Mouse (Mus musculus) midbrain, embryonic 16.5 days (tissue): ENCODE measurements around the gene Apln. TPM values are rescaled to one million over a fixed set of nuclear protein-coding genes. Genes with fewer than 3 reads are reported as not detected.

Experiments
- ATAC-seq: fragments of 200-750 bp; cut with Nextera tagmentation; 2 replicates; pipeline ENCODE4 v1.8.0; 2017; ENCODE audit warnings: moderate TSS enrichment
- H3K27ac ChIP-seq: fragments of 300-500 bp; sonication (generic); 2 replicates; pipeline ENCODE4 v1.5.1; 2014; ENCODE audit warnings: mild to moderate bottlenecking, low read length, mixed read lengths
- H3K27me3 ChIP-seq: fragments of 300-500 bp; sonication (generic); 2 replicates; pipeline ENCODE4 v1.6.1; 2014; ENCODE audit warnings: low read depth, low read length, mixed read lengths; ENCODE audit not compliant: control insufficient read depth, insufficient read depth
- H3K36me3 ChIP-seq: fragments of 300-500 bp; sonication (generic); 2 replicates; pipeline ENCODE4 v1.6.1; 2014; ENCODE audit warnings: mild to moderate bottlenecking, low read length, moderate library complexity, mixed read lengths; ENCODE audit not compliant: control insufficient read depth, insufficient read depth
- H3K4me1 ChIP-seq: fragments of 300-500 bp; sonication (generic); 2 replicates; pipeline ENCODE4 v1.6.1; 2014; ENCODE audit warnings: mild to moderate bottlenecking, low read length, mixed read lengths; ENCODE audit not compliant: control insufficient read depth, insufficient read depth
- H3K4me2 ChIP-seq: fragments of 300-500 bp; sonication (generic); 2 replicates; pipeline ENCODE4 v1.6.1; 2014; ENCODE audit warnings: mild to moderate bottlenecking, low read length, mixed read lengths
- H3K4me3 ChIP-seq: fragments of 300-500 bp; sonication (generic); 2 replicates; pipeline ENCODE4 v1.5.1; 2014; ENCODE audit warnings: low read depth, mild to moderate bottlenecking, low read length, moderate library complexity, mixed read lengths
- H3K9ac ChIP-seq: fragments of 300-500 bp; sonication (generic); 2 replicates; pipeline ENCODE4 v1.6.1; 2014; ENCODE audit warnings: low read depth, low read length, mixed read lengths
- H3K9me3 ChIP-seq: fragments of 300-500 bp; sonication (generic); replicated peaks from 2 replicates; pipeline ENCODE4 v1.6.1; 2014; ENCODE audit warnings: mild to moderate bottlenecking, low read length, mixed read lengths; ENCODE audit not compliant: control insufficient read depth, poor library complexity, severe bottlenecking
- WGBS: fragments of 180-500 bp; shearing (Covaris S2); extraction: QIAGEN DNeasy Blood & Tissue Kit; methylation state at CpG from one replicate; pipeline ENCODE4 v1.1.7; 2014; 5-methylcytosine and 5-hydroxymethylcytosine counted together
- polyA plus RNA-seq: library from polyadenylated mRNA; unstranded; fragments of >200 nt; fragmentation: Nextera tagmentation; extraction: Ambion mirVana; gene quantifications from 2 replicates; pipeline ENCODE4 v1.2.1, GENCODE M21; 2015

Apln gene
- polyA plus RNA-seq, 1 experiment from 2014 or later: 4.5 TPM

DNA sequence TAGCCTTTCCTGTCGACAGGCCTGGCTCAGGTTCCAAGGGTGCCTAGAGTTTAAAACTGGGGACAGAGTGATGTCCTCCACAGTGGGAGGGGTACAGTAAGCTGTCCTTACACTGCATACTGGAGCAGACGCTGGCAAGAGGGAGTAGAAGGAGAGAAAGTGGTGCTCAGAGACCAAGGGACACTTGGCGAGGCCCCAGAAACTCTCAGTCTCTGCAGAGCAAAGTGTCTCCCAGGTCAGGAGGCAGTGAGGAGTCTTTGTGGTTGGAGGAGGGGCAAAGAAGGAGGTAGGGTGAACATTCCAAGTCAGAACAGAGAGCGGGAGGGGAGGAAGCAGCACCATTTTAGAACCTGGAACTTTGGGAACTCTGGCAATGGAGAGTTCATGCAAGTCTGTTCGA is 2.8 kb downstream of the Apln start:
- H3K9ac ChIP-seq: no peak overlapping the region
- H3K27ac ChIP-seq: no peak overlapping the region
- no peak for ATAC-seq
- H3K36me3 ChIP-seq: no peaks in the 10 kb centered on the region
- peaks cover 2% of the 10 kb centered on the region for H3K27me3 ChIP-seq
- no peak overlapping the region for H3K4me2 ChIP-seq
- H3K4me1 ChIP-seq: peaks cover 3% of the 10 kb centered on the region; the same call in 1 of the 2 replicates
- no peak overlapping the region for H3K4me3 ChIP-seq
- no peaks in the 10 kb centered on the region for H3K9me3 ChIP-seq
- 79% methylated on average over 5 of the region's 5 CpGs for WGBS

DNA sequence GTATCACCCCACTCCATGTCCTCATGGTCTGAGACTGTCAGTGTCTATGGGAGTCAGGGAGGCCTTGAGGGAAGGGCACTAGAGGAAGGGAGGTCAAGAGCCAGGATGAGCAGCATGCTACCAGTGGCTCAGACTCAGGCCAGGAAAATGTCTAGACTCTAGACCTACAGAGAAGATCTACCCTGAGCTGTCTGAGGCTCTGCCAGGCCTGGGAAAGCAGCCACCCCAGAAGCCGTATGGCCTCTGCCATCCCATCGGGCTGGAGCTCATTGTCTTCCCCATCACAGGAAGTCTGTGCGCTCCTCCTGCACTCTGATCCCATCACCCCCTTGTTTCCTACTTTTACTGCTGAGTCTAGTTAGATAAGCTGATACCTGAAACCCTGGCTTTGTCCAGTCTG is 4.1 kb downstream of the Apln start:
- H3K4me3 ChIP-seq: no peak overlapping the region
- H3K36me3 ChIP-seq: no peaks in the 10 kb centered on the region
- H3K27me3 ChIP-seq: peaks cover 2% of the 10 kb centered on the region
- WGBS: 76% methylated on average over 3 of the region's 3 CpGs
- no peak overlapping the region for H3K27ac ChIP-seq
- no peak overlapping the region for H3K9ac ChIP-seq
- no peak overlapping the region for H3K4me2 ChIP-seq
- peaks cover 3% of the 10 kb centered on the region; the same call in 1 of the 2 replicates for H3K4me1 ChIP-seq
- H3K9me3 ChIP-seq: no peaks in the 10 kb centered on the region
- ATAC-seq: no peak

DNA sequence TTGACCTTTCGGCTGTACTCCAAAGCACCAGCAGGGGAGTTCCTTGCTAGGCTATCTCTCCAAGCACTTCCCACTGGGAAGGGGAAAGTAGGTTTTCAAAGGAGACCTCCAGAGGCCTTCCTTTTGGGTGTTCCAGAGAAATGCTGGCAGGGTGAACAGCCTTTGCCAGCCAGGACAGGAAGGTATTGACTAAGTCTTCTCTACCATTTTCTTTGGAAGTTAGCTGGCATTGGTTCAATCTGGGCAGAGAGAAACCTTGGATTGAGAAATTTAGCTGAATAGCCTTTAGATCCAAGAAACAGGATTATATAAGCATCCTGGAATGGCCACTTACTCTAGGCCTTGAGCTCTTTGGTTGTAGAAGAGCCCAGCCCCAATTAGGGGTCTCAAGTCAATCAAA is 11.8 kb downstream of the Apln start:
- no peak overlapping the region for H3K9ac ChIP-seq
- no peak overlapping the region for H3K27ac ChIP-seq
- H3K27me3 ChIP-seq: peaks cover 2% of the 10 kb centered on the region; the same call in 1 of the 2 replicates
- no peaks in the 10 kb centered on the region for H3K36me3 ChIP-seq
- ATAC-seq: no peak
- H3K9me3 ChIP-seq: no peaks in the 10 kb centered on the region
- no peak overlapping the region for H3K4me2 ChIP-seq
- 65% methylated on average over 1 of the region's 1 CpGs for WGBS
- no peak overlapping the region for H3K4me3 ChIP-seq
- H3K4me1 ChIP-seq: no peaks in the 10 kb centered on the region

DNA sequence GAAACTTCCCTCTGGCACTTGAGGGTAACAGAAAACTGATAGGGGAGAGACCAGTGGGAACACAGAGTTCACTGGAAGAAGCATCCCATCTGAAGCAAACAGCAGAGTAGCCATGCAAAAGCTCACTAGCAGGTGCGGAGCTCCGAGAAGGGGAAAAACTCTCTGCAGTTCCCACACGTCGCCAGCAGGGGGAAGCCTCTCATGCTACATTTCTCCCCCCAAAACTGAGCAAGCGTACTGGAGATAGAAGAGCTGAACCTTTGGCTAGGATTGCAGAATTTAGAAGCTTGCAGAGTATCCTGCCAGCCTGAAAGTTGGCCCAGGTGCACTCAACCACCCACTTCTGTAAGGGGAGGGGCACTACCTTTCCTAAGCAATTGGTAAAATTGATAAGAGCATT is 14.7 kb downstream of the Apln start:
- no peak overlapping the region for H3K4me2 ChIP-seq
- no peak for ATAC-seq
- no peak overlapping the region for H3K4me3 ChIP-seq
- 13% methylated on average over 5 of the region's 5 CpGs for WGBS
- H3K4me1 ChIP-seq: peaks cover 11% of the 10 kb centered on the region; the same call in 1 of the 2 replicates
- H3K9ac ChIP-seq: no peak overlapping the region
- H3K9me3 ChIP-seq: no peaks in the 10 kb centered on the region
- no peak overlapping the region for H3K27ac ChIP-seq
- H3K36me3 ChIP-seq: no peaks in the 10 kb centered on the region
- H3K27me3 ChIP-seq: peaks cover 2% of the 10 kb centered on the region; the same call in 1 of the 2 replicates

DNA sequence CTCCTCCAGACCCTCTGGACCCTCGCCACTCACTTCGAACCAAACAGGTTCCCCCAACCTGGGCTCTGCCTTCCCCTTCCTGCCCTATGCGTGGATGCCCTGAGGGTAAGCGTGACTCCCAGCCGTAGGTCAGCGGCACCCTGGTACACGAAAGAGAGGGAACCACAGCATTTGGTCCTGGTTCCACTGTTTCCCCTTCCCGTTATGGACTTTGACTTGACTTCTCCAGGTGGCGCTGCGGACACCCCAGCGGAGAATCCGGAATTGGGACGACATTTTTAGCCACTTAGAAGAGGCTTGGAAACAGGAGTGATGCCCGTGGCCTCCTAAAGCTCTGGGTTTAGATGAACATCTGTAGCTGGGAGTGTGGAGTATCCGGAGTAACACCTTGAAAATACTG is 15.3 kb downstream of the Apln start:
- Histone ChIP-seq H3K4me2 (no peak overlapping the region), H3K36me3 (no peaks in the 10 kb centered on the region), H3K27ac (no peak overlapping the region), H3K9ac (no peak overlapping the region), H3K27me3 (peaks cover 2% of the 10 kb centered on the region; the same call in 1 of the 2 replicates), H3K4me1 (peaks cover 11% of the 10 kb centered on the region; the same call in 1 of the 2 replicates), H3K4me3 (no peak overlapping the region), H3K9me3 (no peaks in the 10 kb centered on the region)
- no peak for ATAC-seq
- 40% methylated on average over 15 of the region's 15 CpGs for WGBS

DNA sequence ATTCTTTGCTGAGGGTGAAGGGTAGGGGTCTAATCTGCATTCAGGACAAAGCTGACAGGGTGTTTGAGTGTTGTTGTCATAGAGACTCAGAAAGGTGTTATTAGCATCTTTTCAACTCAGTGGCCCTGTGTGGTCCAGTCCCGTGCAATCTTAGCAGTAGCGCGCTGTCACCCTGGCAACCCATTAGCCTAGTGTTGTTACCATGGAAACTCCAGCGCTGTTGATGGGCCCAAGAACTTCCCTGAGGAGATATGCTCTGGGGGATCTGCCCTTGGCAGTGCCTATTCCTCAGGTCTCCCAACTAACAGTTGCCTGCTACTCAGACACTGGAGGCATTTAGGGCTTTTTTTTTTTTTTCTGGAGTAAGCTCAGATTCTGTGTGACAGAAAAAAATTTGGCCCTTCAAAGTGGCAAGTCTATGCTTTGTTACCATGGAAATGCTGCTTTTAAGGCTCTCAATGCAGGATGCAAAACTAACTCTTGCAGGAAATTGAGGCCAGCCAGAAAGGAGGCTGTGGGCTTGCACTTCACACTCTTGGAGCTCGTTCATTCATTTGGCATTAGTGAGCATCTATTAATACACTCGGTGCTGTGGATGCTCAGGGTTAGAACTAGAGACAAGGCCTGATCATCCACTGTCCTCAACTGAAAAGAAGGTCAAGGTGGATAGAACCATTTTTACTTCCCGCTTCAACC is 17.6 kb downstream of the Apln start:
- 34% methylated on average over 7 of the region's 7 CpGs for WGBS

DNA sequence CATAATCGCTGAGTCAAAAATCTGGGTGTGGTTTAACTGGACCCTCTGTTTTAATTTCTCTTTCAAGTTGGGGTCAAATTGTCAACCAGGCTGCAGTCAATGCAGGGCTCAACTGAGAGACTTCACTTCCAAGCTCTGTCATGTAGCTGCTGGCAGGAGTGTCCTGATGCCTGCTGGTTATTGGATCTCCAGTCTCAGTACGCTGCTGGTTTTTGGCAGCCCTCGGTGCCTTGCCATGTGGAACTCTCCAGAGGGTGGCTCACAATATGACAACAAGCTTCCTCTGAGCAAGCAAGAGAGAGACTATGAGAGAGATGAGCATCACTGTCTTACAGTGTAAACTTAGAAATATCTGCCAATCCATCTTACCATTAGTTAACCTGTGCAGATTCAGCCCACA is 23.0 kb downstream of the Apln start:
- Histone ChIP-seq H3K36me3 (no peaks in the 10 kb centered on the region), H3K9ac (no peak overlapping the region), H3K4me1 (peaks cover 6% of the 10 kb centered on the region; the same call in 1 of the 2 replicates), H3K4me2 (no peak overlapping the region), H3K9me3 (no peaks in the 10 kb centered on the region), H3K27me3 (no peaks in the 10 kb centered on the region), H3K4me3 (no peak overlapping the region), H3K27ac (no peak overlapping the region)
- ATAC-seq: no peak
- WGBS: 87% methylated on average over 3 of the region's 3 CpGs

More for the DNA sequence above, 17.6 kb downstream of the Apln start:
- H3K27me3 ChIP-seq: peaks cover 2% of the 10 kb centered on the region; the same call in 1 of the 2 replicates
- H3K9ac ChIP-seq: no peak overlapping the region
- H3K4me2 ChIP-seq: no peak overlapping the region
- no peaks in the 10 kb centered on the region for H3K9me3 ChIP-seq
- H3K4me3 ChIP-seq: no peak overlapping the region
- H3K27ac ChIP-seq: peak overlapping the region; percentile 80
- no peaks in the 10 kb centered on the region for H3K36me3 ChIP-seq
- peak; percentile 94 for ATAC-seq
- H3K4me1 ChIP-seq: peaks cover 11% of the 10 kb centered on the region; the same call in 1 of the 2 replicates

DNA sequence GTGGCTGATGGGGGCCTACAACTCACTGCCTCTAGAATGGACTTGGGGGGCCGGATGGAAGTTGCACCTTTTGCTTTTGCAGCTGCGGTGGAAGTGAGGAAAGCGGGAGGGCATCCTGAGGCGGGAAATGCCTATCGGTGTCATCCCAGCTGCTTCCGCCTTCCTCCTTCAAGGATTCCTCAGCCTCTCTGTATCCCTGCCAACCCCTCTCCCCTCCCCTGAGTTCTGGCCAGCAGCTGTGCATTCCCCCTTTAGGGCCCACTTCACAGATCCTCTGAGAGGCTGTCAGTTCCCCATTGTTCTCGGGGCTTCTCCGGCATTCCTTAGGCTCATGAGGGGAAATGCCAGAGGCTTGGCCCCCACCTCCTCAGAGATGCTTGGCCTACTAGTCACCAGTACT is 28.6 kb downstream of the Apln start:
- Histone ChIP-seq H3K4me1 (no peaks in the 10 kb centered on the region), H3K36me3 (no peaks in the 10 kb centered on the region), H3K9ac (no peak overlapping the region), H3K9me3 (no peaks in the 10 kb centered on the region), H3K4me2 (no peak overlapping the region), H3K4me3 (no peak overlapping the region), H3K27me3 (no peaks in the 10 kb centered on the region), H3K27ac (no peak overlapping the region)
- 63% methylated on average over 8 of the region's 8 CpGs for WGBS
- ATAC-seq: no peak

DNA sequence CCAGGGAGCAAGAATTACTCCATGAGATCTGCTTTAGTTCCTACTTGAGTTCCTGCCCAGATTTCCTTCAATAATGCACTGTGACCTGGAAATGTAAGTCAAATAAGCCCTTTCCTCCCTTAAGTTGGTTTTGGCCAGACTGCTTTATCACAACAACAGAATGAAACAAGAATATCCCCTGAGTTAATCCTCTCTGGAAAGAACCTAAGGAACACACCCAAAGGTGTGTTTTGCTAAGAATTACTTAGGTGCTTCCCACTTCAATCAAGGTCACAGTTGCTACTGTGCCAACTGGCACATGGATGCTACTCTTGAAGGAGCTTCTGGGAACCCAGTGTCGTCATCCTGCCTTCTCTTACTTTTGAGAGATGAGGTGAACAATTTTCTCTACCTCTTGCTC is 29.9 kb downstream of the Apln start:
- Histone ChIP-seq H3K36me3 (no peaks in the 10 kb centered on the region), H3K4me2 (no peak overlapping the region), H3K27ac (no peak overlapping the region), H3K4me1 (no peaks in the 10 kb centered on the region), H3K9ac (no peak overlapping the region), H3K27me3 (no peaks in the 10 kb centered on the region), H3K9me3 (no peaks in the 10 kb centered on the region), H3K4me3 (no peak overlapping the region)
- no peak for ATAC-seq
- 73% methylated on average over 1 of the region's 1 CpGs for WGBS
